15 mouse cellular contexts compared by ENCODE assay signal in genomic region chr2:44114296-44114695, GRCm38 (mm10).
A peak's percentile ranks its signal among the peaks of the same experiment; 100 is the strongest.
DNase-seq lines count a peak whose midpoint lies in the region; ATAC-seq and TF ChIP-seq lines count a peak whose summit lies in the region.
"Had no signal": no experiment of that assay in that cellular context is flagged by ENCODE, and none has a peak within 500 bp of the region (broad histone marks: within the 10 kb centered on the region; RNA-seq: fewer than 3 reads in every experiment).

No protein-coding gene starts in this region.

- no peak overlapping the region for H3K4me2 ChIP-seq in kidney, postnatal 0 days (ENCODE audit: low read length)
- H3K4me2 ChIP-seq: hindbrain, embryonic 13.5 days had no signal

- peak; percentile 19 for DNase-seq in heart, adult 8-10 months (ENCODE audit: low spot score)
- no peak for DNase-seq in heart, postnatal 25 days (ENCODE audit: low spot score)
- peak; percentile 84 for DNase-seq in kidney, postnatal 0 days (ENCODE audit: low spot score)
- DNase-seq in kidney, postnatal 25 days = no peak
- peak; percentile 60 for DNase-seq in adipocyte (ENCODE audit: low spot score)
- peak; percentile 25 for DNase-seq in lung, postnatal 10 days
- DNase-seq in retina, embryonic 14.5 days (ENCODE audit: low spot score) = no peak
- DNase-seq: B cell, adult 2 months; cerebellum, adult 11 months; cerebellum, postnatal 36 days; gastrocnemius, postnatal 10 days; spleen, adult 18-20 months; thymus, postnatal 4 days had no signal

- no peaks in the 10 kb centered on the region for H3K36me3 ChIP-seq in kidney, postnatal 0 days (ENCODE audit: insufficient read depth, low read length)
- H3K36me3 ChIP-seq: hindbrain, embryonic 13.5 days had no signal

- 45% methylated on average over 2 of the region's 2 CpGs for WGBS in kidney, postnatal 0 days

- H3K27me3 ChIP-seq in kidney, postnatal 0 days (ENCODE audit: insufficient read depth, low read length) = no peaks in the 10 kb centered on the region
- H3K27me3 ChIP-seq: hindbrain, embryonic 13.5 days had no signal

- no peaks in the 10 kb centered on the region for H3K4me1 ChIP-seq in kidney, postnatal 0 days (replicated peaks; ENCODE audit: insufficient read depth, low read length)
- H3K4me1 ChIP-seq: hindbrain, embryonic 13.5 days had no signal

- H3K27ac ChIP-seq in kidney, postnatal 0 days = peak overlapping the region; percentile 5; the same call in 1 of the 2 replicates
- H3K27ac ChIP-seq: hindbrain, embryonic 13.5 days; liver, embryonic 14.5 days had no signal

- no peak for TF ChIP-seq CTCF in kidney, postnatal 0 days (IDR thresholded peaks at IDR 0.05; ENCODE audit: low read depth)

- intact Hi-C loops in heart, postnatal 25 days (cut with DNase I) = no loop called here

- no peaks in the 10 kb centered on the region for H3K9me3 ChIP-seq in kidney, postnatal 0 days (replicated peaks; ENCODE audit: low read length)
- H3K9me3 ChIP-seq: hindbrain, embryonic 13.5 days had no signal

- no peak overlapping the region for H3K9ac ChIP-seq in kidney, postnatal 0 days (ENCODE audit: low read depth, low read length)
- H3K9ac ChIP-seq: hindbrain, embryonic 13.5 days; liver, embryonic 14.5 days had no signal

- no peak for ATAC-seq in kidney, postnatal 0 days (replicated peaks; ENCODE audit: low FRiP score, low read depth)

- no peak overlapping the region for H3K4me3 ChIP-seq in kidney, postnatal 0 days (replicated peaks; ENCODE audit: low read depth, low read length)
- H3K4me3 ChIP-seq: hindbrain, embryonic 13.5 days had no signal

Comparison
In these comparisons a context has a peak if more than half of its experiments do, and no peak if none do; other contexts are left out.
1. DNase-seq: peak in heart, adult 8-10 months (single experiment), kidney, postnatal 0 days (single experiment), adipocyte (single experiment) and lung, postnatal 10 days (single experiment); none in heart, postnatal 25 days (single experiment), kidney, postnatal 25 days (0 of 2) and retina, embryonic 14.5 days (single experiment).